Mouse (Mus musculus): ENCODE measurements around the gene Plb1. TPM values are rescaled to one million over a fixed set of nuclear protein-coding genes. Genes with fewer than 3 reads are reported as not detected.

Gene Plb1
- polyA plus RNA-seq, 1 experiment from 2014 or later = 2.4 TPM

DNA sequence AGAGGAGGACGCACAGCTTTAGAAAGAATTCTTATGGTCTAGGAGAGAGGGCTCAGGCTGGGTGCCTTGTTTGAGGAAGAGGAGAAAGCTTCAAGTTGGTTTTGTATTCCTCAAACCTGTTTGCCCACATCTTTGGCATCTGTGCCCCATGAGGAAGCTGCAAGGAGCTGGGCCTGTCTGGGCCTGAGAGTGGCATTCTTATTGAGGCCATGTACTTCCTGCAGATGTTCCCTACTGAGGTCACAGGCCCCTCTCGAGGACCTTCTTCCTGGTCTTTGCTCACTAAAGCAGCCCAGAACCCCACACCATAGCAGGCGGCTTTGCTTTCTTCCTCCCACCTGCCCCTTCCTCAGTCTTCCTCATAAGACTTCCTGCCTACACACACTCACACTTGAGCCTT lies 33.4 kb upstream of the Plb1 start:
- 54% methylated on average over 3 of the region's 3 CpGs for WGBS

DNA sequence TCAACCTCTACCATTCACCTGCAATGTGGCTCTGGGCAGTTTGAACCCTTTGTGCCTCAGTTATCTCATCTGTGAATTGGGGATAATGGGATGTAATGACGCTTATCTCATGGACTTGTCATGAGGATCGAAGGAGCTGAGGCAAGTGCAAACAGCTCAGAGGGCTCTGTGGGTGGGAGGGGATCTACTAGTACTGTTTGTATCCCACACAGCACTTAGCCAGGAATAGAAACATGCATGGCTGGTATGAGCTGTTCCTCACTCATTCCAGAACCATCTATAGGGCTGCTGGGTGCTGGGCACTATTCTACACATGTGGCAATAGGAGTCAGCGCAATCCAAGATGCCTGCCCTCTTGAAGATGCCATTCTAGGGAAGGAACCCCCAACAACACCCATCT lies 32.9 kb upstream of the Plb1 start:
- Histone ChIP-seq H3K9ac (ENCODE audit: low read depth, low read length) (no peak overlapping the region), H3K9me3 (ENCODE audit: control insufficient read depth, low read length) (no peaks in the 10 kb centered on the region), H3K4me3 (ENCODE audit: low read depth, low read length) (no peak overlapping the region)

More for the DNA sequence above, 33.4 kb upstream of the Plb1 start:
- H3K9me3 ChIP-seq (ENCODE audit: control insufficient read depth, low read length) = no peaks in the 10 kb centered on the region
- no peak overlapping the region for H3K27ac ChIP-seq (replicated peaks; ENCODE audit: low read depth, low read length)
- DNase-seq (ENCODE audit: low spot score) (peak; percentile 49), ATAC-seq (ENCODE audit: low read depth) (no peak)
- H3K4me2 ChIP-seq (ENCODE audit: low read depth, low read length) = no peak overlapping the region
- no peak overlapping the region for H3K4me3 ChIP-seq (ENCODE audit: low read depth, low read length)
- no peaks in the 10 kb centered on the region for H3K36me3 ChIP-seq (ENCODE audit: control insufficient read depth, insufficient read depth, low read length)
- no peak overlapping the region for H3K9ac ChIP-seq (ENCODE audit: low read depth, low read length)
- H3K27me3 ChIP-seq (replicated peaks; ENCODE audit: control insufficient read depth, insufficient read depth, low read length) = no peaks in the 10 kb centered on the region
- no peaks in the 10 kb centered on the region for H3K4me1 ChIP-seq (ENCODE audit: control insufficient read depth, insufficient read depth, low read length)

DNA sequence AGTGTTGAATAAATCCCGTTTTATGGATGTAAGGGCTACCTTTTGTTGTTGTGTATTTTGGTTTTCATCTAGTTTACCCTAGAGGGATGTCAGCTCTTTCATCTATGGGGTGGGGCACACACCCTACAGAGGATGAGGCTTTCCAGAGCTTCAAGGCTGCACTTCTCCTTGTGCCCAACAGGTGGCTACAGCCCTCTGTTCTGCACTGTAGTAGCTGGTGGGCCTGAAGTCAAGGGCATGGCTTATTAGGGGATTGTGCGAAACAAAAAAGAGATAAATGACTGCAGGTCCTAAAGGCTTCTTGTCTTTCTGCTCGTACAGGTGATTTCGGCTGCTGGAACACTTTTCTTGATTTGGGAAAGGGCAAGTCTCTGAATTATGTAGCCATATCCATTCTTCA lies 27.9 kb upstream of the Plb1 start:
- no peak overlapping the region for H3K9ac ChIP-seq (ENCODE audit: low read depth, low read length)

More for the DNA sequence above, 32.9 kb upstream of the Plb1 start:
- H3K4me1 ChIP-seq (ENCODE audit: control insufficient read depth, insufficient read depth, low read length) = no peaks in the 10 kb centered on the region
- no peak overlapping the region for H3K4me2 ChIP-seq (ENCODE audit: low read depth, low read length)
- no peaks in the 10 kb centered on the region for H3K36me3 ChIP-seq (ENCODE audit: control insufficient read depth, insufficient read depth, low read length)
- no peak for DNase-seq (ENCODE audit: low spot score)
- 91% methylated on average over 3 of the region's 3 CpGs for WGBS
- H3K27me3 ChIP-seq (replicated peaks; ENCODE audit: control insufficient read depth, insufficient read depth, low read length) = no peaks in the 10 kb centered on the region
- H3K27ac ChIP-seq (replicated peaks; ENCODE audit: low read depth, low read length) = no peak overlapping the region
- ATAC-seq (ENCODE audit: low read depth) = no peak

DNA sequence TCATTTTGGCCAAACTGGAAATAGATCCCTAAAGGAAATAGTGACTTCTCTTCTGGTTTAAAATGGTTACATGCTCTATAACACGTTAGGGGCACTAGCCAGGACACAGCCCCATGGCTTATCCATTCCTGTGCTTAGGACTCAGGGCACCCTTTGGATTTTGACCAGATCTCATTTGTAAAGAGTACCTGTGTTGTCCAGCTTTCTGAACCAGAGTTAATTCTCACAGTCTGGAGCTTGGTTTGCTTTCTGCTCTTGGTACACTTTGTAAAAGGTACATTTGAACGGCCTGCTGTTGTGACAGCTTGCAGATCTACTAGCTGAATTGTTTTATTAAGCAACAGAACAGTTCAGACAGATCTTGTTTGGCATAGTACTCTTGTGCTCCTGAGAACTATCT lies 25.8 kb upstream of the Plb1 start:
- H3K27me3 ChIP-seq (replicated peaks; ENCODE audit: control insufficient read depth, insufficient read depth, low read length) = no peaks in the 10 kb centered on the region
- 52% methylated on average over 2 of the region's 2 CpGs for WGBS
- H3K27ac ChIP-seq (replicated peaks; ENCODE audit: low read depth, low read length) = no peak overlapping the region
- no peak overlapping the region for H3K9ac ChIP-seq (ENCODE audit: low read depth, low read length)
- no peak overlapping the region for H3K4me3 ChIP-seq (ENCODE audit: low read depth, low read length)
- no peak for ATAC-seq (ENCODE audit: low read depth)
- peaks cover 3% of the 10 kb centered on the region; the same call in 1 of the 2 replicates for H3K4me1 ChIP-seq (ENCODE audit: control insufficient read depth, insufficient read depth, low read length)
- no peak overlapping the region for H3K4me2 ChIP-seq (ENCODE audit: low read depth, low read length)
- DNase-seq (ENCODE audit: low spot score) = no peak
- H3K9me3 ChIP-seq (ENCODE audit: control insufficient read depth, low read length) = no peaks in the 10 kb centered on the region
- no peaks in the 10 kb centered on the region for H3K36me3 ChIP-seq (ENCODE audit: control insufficient read depth, insufficient read depth, low read length)

More for the DNA sequence above, 27.9 kb upstream of the Plb1 start:
- Histone ChIP-seq H3K4me3 (ENCODE audit: low read depth, low read length) (no peak overlapping the region), H3K9me3 (ENCODE audit: control insufficient read depth, low read length) (no peaks in the 10 kb centered on the region), H3K27ac (replicated peaks; ENCODE audit: low read depth, low read length) (no peak overlapping the region), H3K4me1 (ENCODE audit: control insufficient read depth, insufficient read depth, low read length) (no peaks in the 10 kb centered on the region), H3K27me3 (replicated peaks; ENCODE audit: control insufficient read depth, insufficient read depth, low read length) (no peaks in the 10 kb centered on the region), H3K36me3 (ENCODE audit: control insufficient read depth, insufficient read depth, low read length) (no peaks in the 10 kb centered on the region), H3K4me2 (ENCODE audit: low read depth, low read length) (no peak overlapping the region)
- ATAC-seq (ENCODE audit: low read depth) = no peak
- 74% methylated on average over 4 of the region's 4 CpGs for WGBS
- DNase-seq (ENCODE audit: low spot score) = no peak

DNA sequence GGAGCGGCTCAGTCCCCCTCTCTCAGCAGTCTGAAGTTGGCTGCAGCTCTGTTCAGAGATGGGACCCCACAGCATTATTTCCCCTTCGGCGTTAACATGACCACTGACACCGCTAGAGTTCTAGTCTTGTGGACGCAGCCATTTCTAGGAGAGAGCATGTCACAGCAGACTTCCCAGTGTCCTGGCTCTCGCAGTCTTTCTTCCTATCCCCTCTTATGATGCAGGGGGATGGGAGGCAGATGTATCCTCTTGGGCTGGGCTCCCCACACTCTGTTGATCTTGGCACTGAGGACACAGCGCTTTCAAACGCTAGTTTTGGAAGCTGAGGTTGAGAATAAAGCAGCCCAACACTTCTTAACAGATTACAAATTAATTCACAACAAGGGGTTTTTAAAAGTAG lies 24.0 kb upstream of the Plb1 start:
- no peaks in the 10 kb centered on the region for H3K27me3 ChIP-seq (replicated peaks; ENCODE audit: control insufficient read depth, insufficient read depth, low read length)
- no peak overlapping the region for H3K4me3 ChIP-seq (ENCODE audit: low read depth, low read length)
- ATAC-seq (ENCODE audit: low read depth) = no peak
- H3K4me1 ChIP-seq (ENCODE audit: control insufficient read depth, insufficient read depth, low read length) = peaks cover 3% of the 10 kb centered on the region; the same call in 1 of the 2 replicates
- 74% methylated on average over 8 of the region's 8 CpGs for WGBS
- H3K9me3 ChIP-seq (ENCODE audit: control insufficient read depth, low read length) = no peaks in the 10 kb centered on the region
- no peak overlapping the region for H3K9ac ChIP-seq (ENCODE audit: low read depth, low read length)
- H3K27ac ChIP-seq (replicated peaks; ENCODE audit: low read depth, low read length) = no peak overlapping the region
- no peak overlapping the region for H3K4me2 ChIP-seq (ENCODE audit: low read depth, low read length)
- H3K36me3 ChIP-seq (ENCODE audit: control insufficient read depth, insufficient read depth, low read length) = no peaks in the 10 kb centered on the region
- peak; percentile 16 for DNase-seq (ENCODE audit: low spot score)

DNA sequence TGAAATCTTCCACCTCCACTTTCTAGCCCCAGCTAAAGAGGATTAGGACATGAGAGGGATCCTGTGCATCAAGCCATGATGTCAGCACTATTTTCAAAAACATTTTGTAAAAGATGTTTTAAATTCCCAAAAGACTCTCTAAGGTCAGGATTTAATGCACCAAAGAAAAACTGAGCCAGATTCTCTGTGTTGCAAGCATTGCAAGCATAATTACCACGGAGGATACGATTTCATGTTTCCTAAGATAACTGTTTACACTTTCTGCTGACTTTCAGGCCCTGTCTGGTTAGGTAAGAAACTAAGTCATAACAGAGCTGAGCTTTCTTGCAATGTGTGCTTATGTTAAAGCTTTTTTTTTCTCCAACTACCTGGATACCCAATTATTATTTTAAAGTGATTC lies 21.5 kb upstream of the Plb1 start:
- H3K9ac ChIP-seq (ENCODE audit: low read depth, low read length) = no peak overlapping the region
- ATAC-seq (ENCODE audit: low read depth) = no peak

DNA sequence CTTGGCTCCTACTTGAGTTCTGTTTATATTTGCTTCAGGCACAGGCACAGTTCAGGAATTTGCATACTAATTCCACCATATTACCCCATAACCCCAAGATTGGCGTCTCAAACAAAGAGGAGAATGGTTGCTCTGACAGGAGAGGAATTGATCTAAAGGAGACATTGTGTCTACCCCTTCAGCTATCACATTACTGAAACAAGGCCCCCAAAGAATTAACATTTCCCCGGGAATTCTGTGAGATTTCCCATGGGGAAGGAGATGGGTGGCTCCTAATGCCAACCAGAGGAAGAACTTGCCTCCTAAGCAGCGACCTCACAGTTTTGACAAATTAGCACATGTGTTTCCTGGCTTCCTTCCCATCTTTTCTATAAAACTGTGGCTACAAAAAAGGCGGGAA lies 18.8 kb upstream of the Plb1 start:
- ATAC-seq (ENCODE audit: low read depth) = no peak

More for the DNA sequence above, 21.5 kb upstream of the Plb1 start:
- H3K27ac ChIP-seq (replicated peaks; ENCODE audit: low read depth, low read length) = no peak overlapping the region
- H3K9me3 ChIP-seq (ENCODE audit: control insufficient read depth, low read length) = no peaks in the 10 kb centered on the region
- DNase-seq (ENCODE audit: low spot score) = peak; percentile 74
- H3K4me2 ChIP-seq (ENCODE audit: low read depth, low read length) = no peak overlapping the region
- no peaks in the 10 kb centered on the region for H3K36me3 ChIP-seq (ENCODE audit: control insufficient read depth, insufficient read depth, low read length)
- no peak overlapping the region for H3K4me3 ChIP-seq (ENCODE audit: low read depth, low read length)
- peaks cover 6% of the 10 kb centered on the region for H3K4me1 ChIP-seq (ENCODE audit: control insufficient read depth, insufficient read depth, low read length)
- 24% methylated on average over 2 of the region's 2 CpGs for WGBS
- H3K27me3 ChIP-seq (replicated peaks; ENCODE audit: control insufficient read depth, insufficient read depth, low read length) = no peaks in the 10 kb centered on the region

DNA sequence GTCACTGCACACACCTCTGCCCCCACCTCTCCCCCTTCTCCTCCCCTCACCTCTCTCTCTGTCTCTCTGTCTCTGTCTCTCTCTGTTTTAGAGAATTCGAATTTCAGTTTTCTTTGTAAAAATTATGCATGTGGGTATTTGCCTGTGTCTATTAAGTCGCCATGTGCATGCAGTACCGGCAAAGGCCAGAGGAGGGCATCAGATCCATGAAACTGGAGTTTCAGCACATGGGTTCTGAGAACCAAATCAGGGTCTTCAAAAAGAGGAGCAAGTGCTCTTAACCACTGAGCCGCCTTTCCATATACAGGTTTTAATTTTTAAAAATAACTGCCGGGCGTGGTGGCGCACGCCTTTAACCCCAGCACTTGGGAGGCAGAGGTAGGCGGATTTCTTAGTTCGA lies 17.0 kb upstream of the Plb1 start:
- H3K9ac ChIP-seq (ENCODE audit: low read depth, low read length) = no peak overlapping the region
- WGBS = 74% methylated on average over 10 of the region's 10 CpGs
- DNase-seq (ENCODE audit: low spot score) = no peak

More for the DNA sequence above, 18.8 kb upstream of the Plb1 start:
- 38% methylated on average over 4 of the region's 4 CpGs for WGBS
- no peak overlapping the region for H3K27ac ChIP-seq (replicated peaks; ENCODE audit: low read depth, low read length)
- H3K4me3 ChIP-seq (ENCODE audit: low read depth, low read length) = no peak overlapping the region
- H3K9me3 ChIP-seq (ENCODE audit: control insufficient read depth, low read length) = no peaks in the 10 kb centered on the region
- no peak overlapping the region for H3K4me2 ChIP-seq (ENCODE audit: low read depth, low read length)
- H3K4me1 ChIP-seq (ENCODE audit: control insufficient read depth, insufficient read depth, low read length) = peaks cover 6% of the 10 kb centered on the region
- no peak for DNase-seq (ENCODE audit: low spot score)
- H3K27me3 ChIP-seq (replicated peaks; ENCODE audit: control insufficient read depth, insufficient read depth, low read length) = no peaks in the 10 kb centered on the region
- no peak overlapping the region for H3K9ac ChIP-seq (ENCODE audit: low read depth, low read length)
- H3K36me3 ChIP-seq (ENCODE audit: control insufficient read depth, insufficient read depth, low read length) = no peaks in the 10 kb centered on the region

DNA sequence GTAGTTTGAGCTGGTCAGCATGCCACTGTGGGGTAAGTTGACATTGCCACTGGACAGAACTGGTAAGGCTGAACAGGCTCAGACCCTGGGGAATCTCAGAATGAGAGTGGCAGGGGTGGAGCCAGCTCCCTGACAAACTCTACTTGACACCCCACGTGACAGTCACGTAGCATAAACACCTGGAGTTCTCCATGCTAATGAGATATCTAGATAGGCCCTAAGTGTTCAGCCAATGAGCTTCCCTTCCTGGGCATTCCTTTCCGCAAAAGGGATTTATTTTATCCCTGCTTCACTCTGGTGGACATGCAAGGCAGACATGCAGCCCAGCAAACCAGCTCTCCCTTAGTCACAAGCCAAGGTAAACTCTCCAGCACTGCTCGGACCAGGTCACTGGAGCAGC lies 16.0 kb upstream of the Plb1 start:
- no peak overlapping the region for H3K27ac ChIP-seq (replicated peaks; ENCODE audit: low read depth, low read length)
- no peak overlapping the region for H3K9ac ChIP-seq (ENCODE audit: low read depth, low read length)
- no peak for ATAC-seq (ENCODE audit: low read depth)
- no peak overlapping the region for H3K4me2 ChIP-seq (ENCODE audit: low read depth, low read length)
- H3K4me3 ChIP-seq (ENCODE audit: low read depth, low read length) = no peak overlapping the region
- H3K9me3 ChIP-seq (ENCODE audit: control insufficient read depth, low read length) = no peaks in the 10 kb centered on the region
- peaks cover 3% of the 10 kb centered on the region for H3K4me1 ChIP-seq (ENCODE audit: control insufficient read depth, insufficient read depth, low read length)
- H3K27me3 ChIP-seq (replicated peaks; ENCODE audit: control insufficient read depth, insufficient read depth, low read length) = no peaks in the 10 kb centered on the region
- no peaks in the 10 kb centered on the region for H3K36me3 ChIP-seq (ENCODE audit: control insufficient read depth, insufficient read depth, low read length)
- no peak for DNase-seq (ENCODE audit: low spot score)
- 55% methylated on average over 4 of the region's 4 CpGs for WGBS

More for the DNA sequence above, 17.0 kb upstream of the Plb1 start:
- no peaks in the 10 kb centered on the region for H3K9me3 ChIP-seq (ENCODE audit: control insufficient read depth, low read length)
- ATAC-seq (ENCODE audit: low read depth) = no peak
- no peak overlapping the region for H3K4me3 ChIP-seq (ENCODE audit: low read depth, low read length)
- H3K36me3 ChIP-seq (ENCODE audit: control insufficient read depth, insufficient read depth, low read length) = no peaks in the 10 kb centered on the region
- H3K4me1 ChIP-seq (ENCODE audit: control insufficient read depth, insufficient read depth, low read length) = peaks cover 6% of the 10 kb centered on the region
- H3K4me2 ChIP-seq (ENCODE audit: low read depth, low read length) = no peak overlapping the region
- H3K27ac ChIP-seq (replicated peaks; ENCODE audit: low read depth, low read length) = no peak overlapping the region
- H3K27me3 ChIP-seq (replicated peaks; ENCODE audit: control insufficient read depth, insufficient read depth, low read length) = no peaks in the 10 kb centered on the region
